Mouse (Mus musculus) embryonic facial prominence, embryonic 14.5 days (tissue): ENCODE results near the gene Lce1d. TPM values are rescaled to one million over a fixed set of nuclear protein-coding genes. Genes with fewer than 3 reads are reported as not detected.

Experiments used
- ATAC-seq: fragments of 200-750 bp; cut with Nextera tagmentation; 2 replicates; pipeline ENCODE4 v1.8.0; 2017; ENCODE audit warnings: low read depth, moderate number of reproducible peaks, moderate TSS enrichment
- DNase-seq: peaks from one replicate; pipeline ENCODE4 v3.0.0-alpha.2; 2015; ENCODE audit warnings: low spot score
- H3K27ac ChIP-seq: fragments of 300-500 bp; sonication (generic); replicated peaks from 2 replicates; pipeline ENCODE4 v1.5.1; 2014; ENCODE audit warnings: low read depth, mild to moderate bottlenecking, low read length, moderate library complexity
- H3K27me3 ChIP-seq: fragments of 300-500 bp; sonication (generic); replicated peaks from 2 replicates; pipeline ENCODE4 v1.6.1; 2014; ENCODE audit warnings: low read length; ENCODE audit not compliant: control insufficient read depth, insufficient read depth
- H3K36me3 ChIP-seq: fragments of 300-500 bp; sonication (generic); 2 replicates; pipeline ENCODE4 v1.6.1; 2014; ENCODE audit warnings: low read length, mixed read lengths; ENCODE audit not compliant: control insufficient read depth, insufficient read depth
- H3K4me1 ChIP-seq: fragments of 300-500 bp; sonication (generic); 2 replicates; pipeline ENCODE4 v1.6.1; 2014; ENCODE audit warnings: antibody characterized with exemption, low read length; ENCODE audit not compliant: control insufficient read depth, insufficient read depth
- H3K4me2 ChIP-seq: fragments of 300-500 bp; sonication (generic); 2 replicates; pipeline ENCODE4 v1.6.1; 2014; ENCODE audit warnings: low read depth, mild to moderate bottlenecking, low read length, moderate library complexity, mixed read lengths
- H3K4me3 ChIP-seq: fragments of 300-500 bp; sonication (generic); 2 replicates; pipeline ENCODE4 v1.5.1; 2014; ENCODE audit warnings: low read depth, mild to moderate bottlenecking, low read length
- H3K9ac ChIP-seq: fragments of 300-500 bp; sonication (generic); 2 replicates; pipeline ENCODE4 v1.6.1; 2014; ENCODE audit warnings: low read depth, mild to moderate bottlenecking, low read length, moderate library complexity, mixed read lengths
- H3K9me3 ChIP-seq: fragments of 300-500 bp; sonication (generic); 2 replicates; pipeline ENCODE4 v1.6.1; 2016; ENCODE audit warnings: low read length; ENCODE audit not compliant: control insufficient read depth
- WGBS: fragments of 180-500 bp; shearing (Covaris S2); extraction: QIAGEN DNeasy Blood & Tissue Kit; methylation state at CpG from one replicate; pipeline ENCODE4 v1.1.7; 2014; 5-methylcytosine and 5-hydroxymethylcytosine counted together
- polyA plus RNA-seq: library from polyadenylated mRNA; unstranded; fragments of >200 nt; fragmentation: Nextera tagmentation; extraction: Ambion mirVana; gene quantifications from 2 replicates; pipeline ENCODE4 v1.2.1, GENCODE M21; 2014

Gene Lce1d
- polyA plus RNA-seq, 1 experiment from 2014 or later = 0.26 TPM

DNA sequence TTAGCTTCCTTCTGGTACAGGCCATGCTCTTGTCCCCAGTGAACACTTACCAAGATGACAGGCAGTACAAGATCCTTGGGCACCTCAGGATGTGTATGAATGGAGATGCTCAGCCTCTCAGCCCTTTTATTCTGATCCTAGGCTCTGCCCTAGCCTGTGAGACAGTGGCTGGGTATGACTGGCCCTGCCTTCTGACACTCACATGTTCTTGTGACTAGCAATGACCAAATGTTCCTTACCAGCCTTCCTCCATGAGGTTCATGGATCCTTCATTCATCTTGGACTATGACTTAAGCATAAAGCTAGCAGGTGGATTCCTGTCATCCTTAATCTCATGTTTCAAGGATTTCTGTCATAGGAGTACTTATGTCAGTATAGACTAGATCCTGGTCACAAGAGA lies 16.8 kb downstream of the Lce1d start, which contains the start of gene Lce1a2:
Gene Lce1a2 (minus strand): TSS at position 101 of the 400 bp plus-strand sequence.
- H3K27me3 ChIP-seq = no peaks in the 10 kb centered on the region

DNA sequence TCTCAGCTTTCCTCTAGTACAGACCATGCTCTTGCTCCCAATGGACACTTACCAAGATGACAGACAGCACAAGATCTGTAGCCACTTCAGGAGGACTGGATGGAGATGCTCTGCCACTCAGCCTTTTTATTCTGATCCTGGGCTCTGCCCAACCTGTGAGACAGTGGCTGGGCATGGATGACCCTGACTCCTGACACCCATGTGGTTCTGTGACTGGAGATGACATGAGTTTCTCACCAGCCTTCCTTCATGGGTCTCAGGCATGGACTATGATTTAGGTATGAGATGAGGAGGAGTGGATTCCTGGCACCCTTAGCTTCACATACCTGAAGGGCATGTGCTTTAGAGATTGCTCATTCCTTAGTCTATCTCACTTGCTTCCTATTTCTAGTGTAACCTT lies 30.2 kb downstream of the Lce1d start, which contains the start of gene Lce1b:
Gene Lce1b (minus strand): TSS at position 101 of the 400 bp plus-strand sequence.
- Histone ChIP-seq H3K27me3 (no peaks in the 10 kb centered on the region), H3K36me3 (no peaks in the 10 kb centered on the region), H3K4me1 (no peaks in the 10 kb centered on the region), H3K9me3 (no peaks in the 10 kb centered on the region), H3K27ac (no peak within 1 kb of the TSS), H3K4me3 (no peak within 1 kb of the TSS), H3K4me2 (no peak within 1 kb of the TSS), H3K9ac (no peak within 1 kb of the TSS)
- ATAC-seq = no peak
- no peak for DNase-seq

More for the DNA sequence above, 16.8 kb downstream of the Lce1d start, which contains the start of gene Lce1a2:
- Histone ChIP-seq H3K4me1 (no peaks in the 10 kb centered on the region), H3K4me3 (no peak within 1 kb of the TSS), H3K36me3 (no peaks in the 10 kb centered on the region), H3K9me3 (no peaks in the 10 kb centered on the region), H3K9ac (no peak within 1 kb of the TSS), H3K4me2 (no peak within 1 kb of the TSS), H3K27ac (no peak within 1 kb of the TSS)
- no peak for DNase-seq
- ATAC-seq = no peak

DNA sequence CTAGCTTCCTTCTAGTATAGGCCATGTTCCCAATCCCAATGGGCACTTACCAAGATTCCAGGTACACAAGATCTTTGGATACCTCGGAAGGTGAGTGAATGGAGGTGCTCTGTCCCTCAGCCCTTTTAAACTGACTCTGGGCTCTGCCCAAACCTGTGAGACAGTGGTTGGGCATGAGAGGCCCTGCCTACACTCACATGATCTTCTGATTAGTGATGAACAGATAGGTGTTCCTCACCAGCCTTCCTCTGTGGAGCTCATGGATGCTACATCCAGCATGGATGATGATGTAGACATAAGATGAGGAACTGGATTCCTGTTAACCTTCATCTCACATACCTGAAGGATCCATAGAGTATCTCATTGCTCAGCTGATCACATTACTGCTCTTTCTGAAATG lies 38.8 kb downstream of the Lce1d start, which contains the start of gene Lce1a1:
Gene Lce1a1 (minus strand): TSS at position 101 of the 400 bp plus-strand sequence.
- DNase-seq (no peak), ATAC-seq (no peak)
- no peaks in the 10 kb centered on the region for H3K9me3 ChIP-seq
- no peaks in the 10 kb centered on the region for H3K4me1 ChIP-seq
- H3K9ac ChIP-seq = no peak within 1 kb of the TSS
- no peak within 1 kb of the TSS for H3K4me2 ChIP-seq
- no peak within 1 kb of the TSS for H3K27ac ChIP-seq
- 74% methylated on average over 1 of the region's 1 CpGs for WGBS
- H3K27me3 ChIP-seq = no peaks in the 10 kb centered on the region
- H3K4me3 ChIP-seq = no peak within 1 kb of the TSS
- H3K36me3 ChIP-seq = no peaks in the 10 kb centered on the region

DNA sequence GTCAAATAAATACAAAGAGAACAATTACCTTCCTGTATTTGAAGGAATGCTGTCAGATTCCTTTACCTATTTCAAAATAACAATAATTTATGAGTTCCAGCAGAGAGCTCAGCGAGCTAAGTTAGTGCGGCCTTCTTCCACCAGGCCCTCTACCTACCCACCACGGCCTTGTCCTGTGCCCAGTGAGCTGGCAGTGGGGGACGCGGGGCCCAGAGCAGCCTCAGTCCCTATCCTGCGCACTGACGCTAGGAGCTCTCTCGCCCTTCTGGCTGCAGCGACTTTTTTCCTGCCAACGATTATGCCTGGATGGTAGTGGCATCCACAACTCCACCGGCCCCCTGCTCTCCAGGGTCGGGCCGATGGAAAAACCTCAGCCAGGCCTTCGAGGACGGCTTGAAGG lies 47.2 kb downstream of the Lce1d start:
- DNase-seq = no peak
- H3K27ac ChIP-seq = no peak overlapping the region
- no peaks in the 10 kb centered on the region for H3K9me3 ChIP-seq
- 90% methylated on average over 15 of the region's 15 CpGs for WGBS
- H3K4me3 ChIP-seq = no peak overlapping the region
- ATAC-seq = no peak
- no peak overlapping the region for H3K4me2 ChIP-seq
- H3K36me3 ChIP-seq = no peaks in the 10 kb centered on the region
- H3K4me1 ChIP-seq = no peaks in the 10 kb centered on the region
- H3K9ac ChIP-seq = no peak overlapping the region
- no peaks in the 10 kb centered on the region for H3K27me3 ChIP-seq

DNA sequence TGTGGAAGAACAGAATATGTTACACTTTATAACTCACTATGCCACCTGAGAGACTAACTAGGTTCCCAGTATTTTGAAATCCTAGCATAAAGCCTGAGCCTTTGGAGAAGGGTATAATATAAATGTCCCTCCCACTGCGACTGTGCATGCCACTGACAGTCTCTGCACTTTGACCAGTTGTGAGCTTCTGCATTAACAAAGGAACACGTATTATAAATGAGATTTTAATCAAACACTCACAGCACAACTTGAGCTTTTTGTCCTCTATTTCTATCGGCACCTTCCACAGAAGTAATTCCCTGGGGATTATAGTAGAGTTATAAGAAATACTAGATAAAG lies 48.4 kb downstream of the Lce1d start:
- no peak overlapping the region for H3K4me3 ChIP-seq
- H3K9ac ChIP-seq = no peak overlapping the region
- DNase-seq = no peak
- no peaks in the 10 kb centered on the region for H3K36me3 ChIP-seq
- H3K9me3 ChIP-seq = no peaks in the 10 kb centered on the region
- H3K27ac ChIP-seq = no peak overlapping the region
- no peaks in the 10 kb centered on the region for H3K4me1 ChIP-seq
- H3K27me3 ChIP-seq = no peaks in the 10 kb centered on the region
- WGBS = 76% methylated on average over 3 of the region's 3 CpGs
- no peak for ATAC-seq
- H3K4me2 ChIP-seq = no peak overlapping the region

DNA sequence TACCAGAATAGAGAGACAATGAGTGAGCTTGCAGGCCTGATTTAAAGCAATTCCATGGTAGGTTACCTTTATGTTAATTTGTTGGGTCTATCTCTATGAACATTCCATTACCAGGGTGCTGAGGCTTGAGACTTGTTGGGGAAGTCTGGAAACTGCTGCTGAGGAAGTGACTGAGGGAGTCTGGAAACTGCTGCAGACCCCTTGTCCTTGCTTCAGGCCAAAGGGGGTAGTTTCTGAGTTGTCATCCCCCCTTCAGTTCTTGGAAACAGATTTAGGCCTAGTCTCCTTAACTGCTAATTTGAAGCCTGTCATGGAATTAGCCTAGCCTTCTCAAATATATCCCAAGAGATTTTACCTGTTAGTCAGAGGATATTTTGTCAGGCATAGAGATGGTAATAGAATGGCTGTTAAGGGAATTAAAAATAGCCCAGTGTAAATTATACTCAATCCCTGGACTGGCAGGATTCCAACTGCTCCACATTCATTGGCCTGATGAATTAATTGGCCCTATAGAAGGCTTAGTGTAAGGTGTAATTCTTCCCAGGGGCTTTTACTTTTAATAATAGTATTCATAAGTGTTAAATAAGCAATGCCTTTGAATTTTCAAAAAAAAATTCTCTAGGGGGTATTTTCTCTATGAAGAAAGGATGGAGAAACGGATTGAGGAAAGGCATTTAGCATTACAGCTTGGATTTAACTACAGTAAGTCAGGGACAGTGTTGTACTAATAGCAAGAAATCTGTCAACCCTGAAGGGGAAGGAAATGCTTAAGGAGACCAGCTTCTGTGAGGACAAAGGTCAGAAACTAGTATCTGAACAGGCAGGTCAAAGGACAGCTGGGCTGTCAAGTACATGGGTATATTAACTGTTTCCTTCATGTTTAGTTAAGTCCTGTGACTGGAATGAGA lies 49.0 kb downstream of the Lce1d start:
- no peaks in the 10 kb centered on the region for H3K27me3 ChIP-seq

More for the DNA sequence above, 49.0 kb downstream of the Lce1d start:
- no peak overlapping the region for H3K4me2 ChIP-seq
- ATAC-seq (peak; percentile 85; the same call in 1 of the 2 replicates), DNase-seq (peak; percentile 64)
- H3K4me1 ChIP-seq = no peaks in the 10 kb centered on the region
- no peaks in the 10 kb centered on the region for H3K36me3 ChIP-seq
- no peaks in the 10 kb centered on the region for H3K9me3 ChIP-seq
- no peak overlapping the region for H3K27ac ChIP-seq
- H3K9ac ChIP-seq = no peak overlapping the region
- 31% methylated on average over 1 of the region's 1 CpGs for WGBS
- H3K4me3 ChIP-seq = no peak overlapping the region

Other genes with a start within 250 kb of the Lce1d start
- gene Sprr1b, start 248.4 kb downstream of the Lce1d start, polyA plus RNA-seq = 3.4 and 12.9 TPM in 2 replicates
- 0.45 and 4.9 TPM in 2 replicates for gene Sprr3, start 228.5 kb downstream of the Lce1d start, polyA plus RNA-seq
- gene Sprr1a, start 201.3 kb downstream of the Lce1d start, polyA plus RNA-seq = 28.3 and 67.4 TPM in 2 replicates
- not detected in 2 replicates for gene Sprr4, start 186.7 kb downstream of the Lce1d start, polyA plus RNA-seq
- 0.89 TPM in 1 of 2 replicates, not detected in the other for gene 2310046K23Rik, start 152.7 kb downstream of the Lce1d start, polyA plus RNA-seq
- gene Ivl, start 113.5 kb downstream of the Lce1d start, polyA plus RNA-seq = 0.45 and 1.4 TPM in 2 replicates
- not detected in 2 replicates for gene Smcp, start 98.2 kb downstream of the Lce1d start, polyA plus RNA-seq
- not detected in 2 replicates for gene 2210017I01Rik, start 79.7 kb downstream of the Lce1d start, polyA plus RNA-seq
- not detected in 2 replicates for gene Lce6a, start 65.5 kb downstream of the Lce1d start, polyA plus RNA-seq
- gene Lce1a1, start 38.9 kb downstream of the Lce1d start, polyA plus RNA-seq = not detected in 2 replicates
- gene Lce1b, start 30.3 kb downstream of the Lce1d start, polyA plus RNA-seq = not detected in 2 replicates
- 0.42 TPM in 1 of 2 replicates, not detected in the other for gene Lce1a2, start 16.9 kb downstream of the Lce1d start, polyA plus RNA-seq
- 0.42 TPM in 1 of 2 replicates, not detected in the other for gene Lce1c, start 8.0 kb downstream of the Lce1d start, polyA plus RNA-seq
- not detected in 2 replicates for gene Lce1e, start 21.9 kb upstream of the Lce1d start, polyA plus RNA-seq
- 0.33 TPM in 1 of 2 replicates, not detected in the other for gene Lce1f, start 33.1 kb upstream of the Lce1d start, polyA plus RNA-seq
- gene Gm38119, start 51.9 kb upstream of the Lce1d start, polyA plus RNA-seq = not detected in 2 replicates
- gene Lce1g, start 65.1 kb upstream of the Lce1d start, polyA plus RNA-seq = 0.25 TPM in 1 of 2 replicates, not detected in the other
- gene Lce1h, start 77.9 kb upstream of the Lce1d start, polyA plus RNA-seq = 0.25 TPM in 1 of 2 replicates, not detected in the other
- 0.25 TPM in 1 of 2 replicates, not detected in the other for gene Lce1i, start 91.7 kb upstream of the Lce1d start, polyA plus RNA-seq
- gene Lce1j, start 103.3 kb upstream of the Lce1d start, polyA plus RNA-seq = not detected in 2 replicates
- not detected in 2 replicates for gene Lce1k, start 120.7 kb upstream of the Lce1d start, polyA plus RNA-seq
- gene Kprp, start 140.0 kb upstream of the Lce1d start, polyA plus RNA-seq = 0.07 and 0.47 TPM in 2 replicates
- not detected in 2 replicates for gene Lce1l, start 164.1 kb upstream of the Lce1d start, polyA plus RNA-seq
- not detected in 2 replicates for gene 2310050C09Rik, start 183.0 kb upstream of the Lce1d start, polyA plus RNA-seq
- 3.3 and 6.1 TPM in 2 replicates for gene Lce3a, start 239.0 kb upstream of the Lce1d start, polyA plus RNA-seq
- 0.43 and 1.1 TPM in 2 replicates for gene Lce3b, start 245.8 kb upstream of the Lce1d start, polyA plus RNA-seq